Mouse (Mus musculus) mouse embryonic stem cell (cell line): ENCODE results near the gene Slc16a6.

ENCODE experiments used
- in situ Hi-C, 2 experiments: fragments of 300-500 bp; cut with MboI; formaldehyde crosslinking; loops; 1 replicate in 1 of 2; 3 replicates in 1 of 2; pipeline ENCODE4 v1.14.3; 2019 to 2020; ENCODE audit warnings: low sequenced_read_pairs in 2 of 2, low pct_unique_long_range_greater_than_20kb in 1 of 2, mixed read lengths in 1 of 2; ENCODE audit not compliant: unreplicated experiment in 1 of 2

Slc16a6 gene

DNA sequence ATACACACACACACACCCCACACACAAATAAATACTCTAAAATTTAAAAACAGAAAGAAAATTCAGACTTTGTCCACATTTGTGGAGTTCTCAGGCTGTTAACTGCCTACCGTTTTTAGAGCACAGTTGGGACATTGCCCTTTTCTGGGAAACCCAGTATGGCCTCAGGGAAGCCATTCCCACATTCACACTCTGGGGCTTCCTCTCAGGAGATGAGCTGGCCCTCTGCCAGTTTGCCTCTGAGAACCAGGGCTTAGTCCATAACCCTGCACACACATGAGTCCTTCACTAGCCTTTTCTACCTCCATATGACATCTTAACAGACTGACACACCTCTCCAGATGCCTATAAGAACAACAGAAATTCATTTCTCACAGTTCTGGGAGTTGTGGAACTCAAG lies 50.1 kb downstream of the Slc16a6 start:
- in situ Hi-C loops: no loop called here

DNA sequence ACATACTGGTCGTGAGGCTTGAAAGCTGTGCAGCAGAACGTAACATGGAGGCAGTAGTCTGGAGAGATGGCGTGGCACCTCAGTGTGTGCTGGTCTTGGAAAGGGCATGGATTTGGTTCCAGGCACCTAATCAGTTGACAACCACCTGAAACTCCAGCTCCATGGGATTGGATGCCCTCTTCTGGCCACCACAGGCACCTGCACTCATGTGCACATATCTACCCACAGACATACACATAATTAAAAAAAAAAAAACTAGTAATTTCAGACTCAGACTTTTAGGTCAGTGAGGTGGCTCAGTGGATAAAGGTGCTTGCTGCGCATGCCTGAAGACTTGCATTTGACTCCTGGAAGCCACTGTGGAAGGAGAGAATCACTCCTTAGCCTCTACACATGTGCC lies 51.1 kb downstream of the Slc16a6 start:
- in situ Hi-C loops: no loop called here

DNA sequence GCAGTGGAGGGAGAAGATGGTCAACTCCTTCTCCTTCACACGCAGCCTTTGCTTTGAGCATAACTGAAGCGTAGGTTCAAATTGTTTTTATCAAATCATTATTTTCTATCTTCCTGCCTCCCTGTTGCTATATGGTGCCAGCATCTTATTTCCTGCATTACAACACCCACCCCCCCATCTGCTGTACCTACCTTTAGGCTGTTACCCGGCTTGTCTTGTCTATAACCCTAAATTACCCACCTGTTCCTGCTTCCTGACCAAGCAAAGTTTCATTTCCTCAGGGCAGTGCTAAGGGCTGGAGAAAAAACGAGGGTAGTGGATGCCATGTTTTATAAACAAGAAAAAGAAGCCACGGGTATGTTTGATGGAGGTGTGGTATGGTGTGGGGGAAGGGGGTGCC lies 52.2 kb downstream of the Slc16a6 start:
- in situ Hi-C loops: no loop called here

DNA sequence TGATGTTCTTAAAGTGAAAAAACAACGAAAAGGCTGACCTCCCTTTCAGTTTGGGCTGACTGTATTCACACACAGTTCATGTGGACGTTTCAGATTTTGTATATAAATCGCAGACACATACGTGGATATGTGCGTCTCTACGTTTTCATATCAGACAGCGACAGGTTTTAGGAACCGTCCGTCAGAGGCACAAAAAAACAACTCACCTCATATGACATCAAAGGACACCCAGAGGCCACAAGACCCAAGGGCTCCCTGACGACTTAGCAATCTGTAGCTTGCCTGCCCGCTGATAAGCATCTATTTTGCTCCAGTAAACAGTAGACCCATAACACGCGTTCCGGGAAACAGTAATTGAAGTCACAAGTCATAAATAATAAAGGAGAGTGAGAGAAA lies 52.8 kb downstream of the Slc16a6 start:
- in situ Hi-C loops: no loop called here

DNA sequence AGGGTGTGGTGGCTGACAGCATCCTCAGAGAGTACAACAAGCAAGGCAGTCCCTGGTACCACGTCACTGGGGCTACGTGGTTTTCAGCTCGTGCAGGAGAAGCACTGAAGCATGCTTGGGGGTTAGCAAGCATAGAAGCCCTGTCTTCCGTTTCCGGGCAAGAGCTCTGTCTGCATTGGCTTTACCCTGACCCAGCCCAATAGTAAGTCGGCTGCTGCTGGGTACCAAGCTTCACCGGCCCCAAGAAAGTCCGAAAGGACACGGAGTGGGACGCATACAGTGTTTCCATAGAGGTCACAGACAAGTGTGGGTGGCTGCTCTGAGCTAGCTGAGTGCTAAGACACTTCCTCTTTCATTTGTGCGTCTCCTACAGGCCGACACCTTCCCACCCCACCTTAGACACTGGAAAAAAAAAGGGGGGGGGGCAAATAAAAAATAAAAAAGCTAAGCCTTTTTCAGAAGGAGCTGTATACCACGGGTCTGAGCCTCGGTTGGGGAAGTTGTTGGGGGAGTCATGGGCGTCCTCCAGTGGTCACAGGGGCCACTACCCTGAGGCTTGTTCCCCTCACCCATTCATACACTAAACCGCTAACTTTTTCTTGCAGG lies 53.3 kb downstream of the Slc16a6 start:
- in situ Hi-C loops: no loop called here

DNA sequence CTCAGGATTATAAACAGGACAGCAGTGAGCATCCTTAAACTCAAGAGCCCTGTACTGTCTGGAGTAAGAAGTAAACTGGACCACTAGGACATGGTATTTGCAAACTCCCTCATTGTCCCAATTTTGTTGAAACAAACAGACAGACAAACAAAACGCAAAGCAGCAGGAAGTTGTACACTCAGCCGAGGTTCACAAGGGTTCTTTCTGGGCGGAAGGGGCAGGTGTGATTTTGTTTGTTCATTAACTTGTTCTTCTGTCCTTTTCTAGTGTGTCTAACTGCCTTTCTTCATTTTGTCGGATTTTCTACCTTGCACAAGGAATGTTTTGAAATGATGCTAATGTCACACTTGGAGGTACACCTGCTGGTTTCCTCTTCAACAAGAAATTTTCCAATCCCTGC lies 53.9 kb downstream of the Slc16a6 start:
- in situ Hi-C loops: no loop called here

DNA sequence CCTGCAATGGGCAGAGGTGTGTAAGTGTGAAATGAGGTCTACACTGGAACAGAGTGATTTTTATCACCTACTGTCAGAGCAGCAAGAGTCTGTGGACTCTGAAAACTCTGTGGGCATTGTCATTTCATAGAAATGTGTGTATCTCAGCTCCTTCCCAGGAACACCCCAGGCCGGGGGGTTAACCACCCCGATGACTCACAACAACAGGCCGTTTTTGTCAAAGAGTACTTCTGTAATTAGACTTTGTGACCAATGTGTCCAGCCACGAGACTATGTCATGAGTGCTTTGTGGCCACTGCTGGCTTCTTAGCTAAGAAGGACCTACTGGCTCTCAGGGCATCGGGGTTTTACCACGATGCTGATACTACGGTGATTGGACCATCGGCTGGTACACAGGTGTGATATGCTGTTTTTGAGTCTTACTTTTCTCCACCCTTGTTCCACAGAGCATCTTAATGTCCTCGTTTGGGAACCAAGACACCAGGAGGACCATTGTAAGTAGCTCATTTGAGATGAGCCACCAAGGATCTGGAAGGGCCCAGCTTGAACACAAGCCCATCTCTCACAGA lies 55.8 kb downstream of the Slc16a6 start:
- in situ Hi-C loops: no loop called here

DNA sequence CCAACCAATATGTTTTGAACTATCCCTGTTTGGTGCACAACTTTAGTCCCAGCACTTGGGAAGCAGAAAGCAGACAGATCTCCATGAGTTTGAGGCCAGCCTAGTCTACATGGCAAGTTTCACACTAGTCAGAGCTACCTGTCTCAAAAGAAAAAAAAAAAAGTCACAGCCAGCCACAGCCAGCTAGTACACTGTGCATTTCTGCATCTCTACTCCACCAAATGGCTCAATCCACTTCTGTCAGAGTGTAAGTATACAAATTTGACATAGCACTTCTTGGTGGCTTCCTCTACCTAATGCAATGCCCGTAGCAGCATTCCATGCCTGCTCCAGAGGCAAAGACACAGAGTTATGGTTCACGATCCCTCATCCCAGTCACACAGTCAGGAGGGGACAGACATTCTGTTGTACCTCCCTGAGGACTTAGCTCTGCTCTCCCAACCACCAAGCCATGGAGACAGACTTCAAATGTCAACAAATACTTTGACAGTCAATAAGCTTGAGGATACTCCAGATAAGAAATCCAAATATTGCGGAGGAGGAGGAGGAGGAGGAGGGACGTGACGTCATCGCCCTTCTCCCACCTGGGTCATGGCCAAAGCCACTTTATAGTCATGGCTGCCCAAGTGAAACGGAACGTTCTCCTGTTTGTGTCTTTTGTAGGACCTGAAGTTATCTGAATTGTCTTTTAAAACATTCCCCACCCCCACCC lies 56.5 kb downstream of the Slc16a6 start:
- in situ Hi-C loops: no loop called here

DNA sequence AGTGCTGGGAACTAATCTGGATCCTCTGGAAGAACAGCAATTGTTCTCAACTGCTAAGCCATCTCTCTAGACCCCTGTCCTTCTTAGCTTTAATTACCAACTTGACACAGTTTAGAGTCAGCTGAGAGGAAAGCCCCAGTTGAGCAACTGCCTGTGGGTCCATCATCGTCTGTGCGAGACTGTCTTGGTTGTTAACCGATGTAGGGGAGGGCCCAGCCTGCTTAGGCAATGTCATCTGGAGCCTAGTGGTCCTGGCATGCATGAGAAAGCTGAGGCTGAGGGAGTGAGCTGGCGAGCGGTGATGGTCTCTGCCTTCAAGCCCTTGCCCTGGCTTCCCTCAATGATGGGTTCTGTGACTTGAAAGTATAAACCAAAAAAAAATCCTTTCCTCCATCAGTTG lies 58.6 kb downstream of the Slc16a6 start:
- in situ Hi-C loops: loop anchor here in 1 of 2 experiments (5.0 kb wide), 1 partner anchor 83 kb away; no protein-coding TSS in a partner anchor

DNA sequence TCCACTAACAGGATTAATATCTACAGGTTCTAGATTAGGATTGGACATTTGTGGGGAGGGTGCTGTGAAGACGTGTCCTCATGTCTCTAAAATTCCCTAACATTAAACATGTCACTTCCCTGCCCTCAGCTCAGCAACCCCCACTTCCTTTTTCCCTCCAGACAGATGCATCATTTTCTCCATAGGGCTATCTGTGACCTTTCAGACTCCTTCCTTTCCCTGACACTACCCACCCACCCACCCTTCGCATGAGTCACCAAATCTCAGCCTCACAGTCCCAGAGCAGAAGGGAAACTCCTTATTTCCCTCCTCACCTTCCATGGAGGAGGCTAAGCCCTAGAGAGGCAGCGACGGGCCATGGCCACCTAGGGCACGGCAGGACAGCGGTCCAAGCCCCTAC lies 59.8 kb downstream of the Slc16a6 start, which contains the start of gene 9930022D16Rik:
Gene 9930022D16Rik, plus strand, starts transcription at position 301 of the 400 bp plus-strand sequence.
- in situ Hi-C loops: loop anchor here in 1 of 2 experiments (5.0 kb wide), 1 partner anchor 81 kb away; no protein-coding TSS in a partner anchor

DNA sequence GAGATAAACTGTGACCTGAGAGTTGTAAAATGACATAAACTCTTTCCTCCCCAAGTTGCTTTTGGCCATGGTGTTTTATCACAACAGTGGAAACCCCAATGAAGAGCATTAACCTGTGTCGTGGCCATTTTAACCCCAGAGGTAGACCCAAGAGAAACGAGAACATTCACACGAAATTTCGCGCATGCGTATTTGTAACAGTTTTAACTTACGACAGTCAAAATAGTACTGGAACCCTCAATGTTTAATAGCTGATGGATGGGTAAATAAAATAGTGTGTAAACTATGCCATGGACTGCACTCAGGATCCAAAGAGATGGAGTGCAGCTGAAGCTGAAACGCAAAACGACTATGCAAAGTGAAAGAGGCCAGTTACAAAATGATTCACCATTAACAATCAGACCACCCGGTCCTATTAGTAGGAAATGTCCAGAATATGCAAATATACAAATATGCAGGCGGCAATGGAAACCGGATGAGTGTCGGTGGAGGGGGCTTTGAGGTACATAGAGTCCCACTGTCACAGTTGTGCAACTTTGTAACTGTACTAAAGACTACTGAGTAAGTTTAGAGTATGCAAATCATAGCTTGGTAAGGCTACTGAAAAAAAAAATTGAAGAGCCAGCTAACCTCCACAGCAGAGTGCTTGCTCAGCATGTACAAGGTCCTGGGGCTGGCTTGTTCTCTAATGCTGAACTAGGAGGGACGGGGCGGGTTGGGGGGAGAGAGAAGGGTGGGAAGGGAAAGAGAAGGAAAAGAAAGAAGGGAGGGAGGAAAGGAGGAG lies 63.0 kb downstream of the Slc16a6 start:
- in situ Hi-C loops: loop anchor here in 1 of 2 experiments (5.0 kb wide), 1 partner anchor 78 kb away; no protein-coding TSS in a partner anchor

DNA sequence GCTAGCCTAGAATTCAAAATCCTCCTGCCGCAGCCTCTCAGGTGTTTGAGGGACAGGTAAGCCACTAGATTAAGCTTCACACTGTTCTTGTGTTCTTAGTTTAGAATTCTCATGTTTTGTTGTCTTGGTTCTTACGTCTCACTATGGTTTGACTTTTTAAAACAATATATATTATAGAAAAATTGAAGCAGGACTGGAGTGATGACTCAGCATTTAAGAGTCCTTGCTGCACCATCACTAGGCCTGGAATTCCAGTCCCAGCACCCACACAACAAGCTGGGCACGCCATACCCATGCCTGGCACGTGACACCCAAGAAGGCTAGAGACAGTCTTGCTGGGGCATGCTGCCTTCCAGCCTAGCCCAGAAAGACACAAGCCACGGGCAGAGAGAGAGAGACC lies 67.0 kb downstream of the Slc16a6 start:
- in situ Hi-C loops: no loop called here
